Mouse (Mus musculus): ENCODE data around the gene Hist1h2an. TPM values are rescaled to one million over a fixed set of nuclear protein-coding genes. Genes with fewer than 3 reads are reported as not detected.

Hist1h2an gene
- 15.5 and 20.4 TPM in 2 replicates for polyA plus RNA-seq (2012; rRNA removed)

DNA sequence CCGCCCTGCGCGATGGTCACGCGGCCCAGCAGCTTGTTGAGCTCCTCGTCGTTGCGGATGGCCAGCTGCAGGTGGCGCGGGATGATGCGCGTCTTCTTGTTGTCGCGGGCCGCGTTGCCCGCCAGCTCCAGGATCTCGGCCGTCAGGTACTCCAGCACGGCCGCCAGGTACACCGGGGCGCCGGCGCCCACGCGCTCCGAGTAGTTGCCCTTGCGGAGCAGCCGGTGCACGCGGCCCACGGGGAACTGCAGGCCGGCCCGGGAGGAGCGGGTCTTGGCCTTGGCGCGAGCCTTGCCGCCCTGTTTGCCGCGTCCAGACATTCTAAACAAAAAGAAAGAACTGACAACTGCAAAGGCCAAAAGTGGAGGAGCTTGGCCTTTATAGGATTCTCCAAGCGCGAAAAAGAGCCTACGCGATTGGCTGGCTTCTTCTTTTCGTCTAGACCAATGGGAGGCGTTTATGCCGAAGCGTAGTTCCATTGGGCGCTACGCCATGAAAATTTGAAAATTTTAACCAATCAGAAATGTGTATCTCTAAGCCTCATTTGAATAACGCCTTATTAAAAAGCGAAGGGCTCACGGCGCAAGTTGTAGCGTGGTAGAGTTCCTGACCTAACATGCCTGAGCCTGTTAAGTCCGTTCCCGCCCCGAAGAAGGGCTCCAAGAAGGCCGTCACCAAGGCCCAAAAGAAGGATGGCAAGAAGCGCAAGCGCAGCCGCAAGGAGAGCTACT is at the start of gene Hist1h2an, which contains the start of gene Hist1h2bp:
Gene Hist1h2an, minus strand, starts transcription at position 320 of the 731 bp plus-strand sequence.
Gene Hist1h2bp, plus strand, starts transcription at position 563 of the 731 bp plus-strand sequence.

DNA sequence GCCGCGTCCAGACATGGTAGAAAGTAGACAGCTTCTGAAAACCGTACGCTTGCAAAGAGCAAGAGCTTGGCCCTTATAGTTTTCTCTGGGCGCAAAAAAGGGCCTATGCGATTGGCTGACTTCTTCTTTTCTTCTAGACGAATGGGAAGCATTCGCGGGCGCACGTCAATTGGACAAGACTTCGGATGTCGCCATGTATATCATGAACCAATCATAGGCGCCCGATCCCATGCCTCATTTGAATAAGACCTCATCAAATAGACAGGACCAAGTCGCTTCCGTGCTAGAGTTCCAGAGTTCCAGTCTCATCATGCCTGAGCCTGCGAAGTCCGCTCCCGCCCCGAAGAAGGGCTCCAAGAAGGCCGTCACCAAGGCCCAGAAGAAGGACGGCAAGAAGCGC is 46.4 kb upstream of the Hist1h2an start, which contains the start of the genes Hist1h2ap and Hist1h2br:
Gene Hist1h2ap, minus strand, starts transcription at position 47 of the 400 bp plus-strand sequence.
Gene Hist1h2br, plus strand, starts transcription at position 283 of the 400 bp plus-strand sequence.

DNA sequence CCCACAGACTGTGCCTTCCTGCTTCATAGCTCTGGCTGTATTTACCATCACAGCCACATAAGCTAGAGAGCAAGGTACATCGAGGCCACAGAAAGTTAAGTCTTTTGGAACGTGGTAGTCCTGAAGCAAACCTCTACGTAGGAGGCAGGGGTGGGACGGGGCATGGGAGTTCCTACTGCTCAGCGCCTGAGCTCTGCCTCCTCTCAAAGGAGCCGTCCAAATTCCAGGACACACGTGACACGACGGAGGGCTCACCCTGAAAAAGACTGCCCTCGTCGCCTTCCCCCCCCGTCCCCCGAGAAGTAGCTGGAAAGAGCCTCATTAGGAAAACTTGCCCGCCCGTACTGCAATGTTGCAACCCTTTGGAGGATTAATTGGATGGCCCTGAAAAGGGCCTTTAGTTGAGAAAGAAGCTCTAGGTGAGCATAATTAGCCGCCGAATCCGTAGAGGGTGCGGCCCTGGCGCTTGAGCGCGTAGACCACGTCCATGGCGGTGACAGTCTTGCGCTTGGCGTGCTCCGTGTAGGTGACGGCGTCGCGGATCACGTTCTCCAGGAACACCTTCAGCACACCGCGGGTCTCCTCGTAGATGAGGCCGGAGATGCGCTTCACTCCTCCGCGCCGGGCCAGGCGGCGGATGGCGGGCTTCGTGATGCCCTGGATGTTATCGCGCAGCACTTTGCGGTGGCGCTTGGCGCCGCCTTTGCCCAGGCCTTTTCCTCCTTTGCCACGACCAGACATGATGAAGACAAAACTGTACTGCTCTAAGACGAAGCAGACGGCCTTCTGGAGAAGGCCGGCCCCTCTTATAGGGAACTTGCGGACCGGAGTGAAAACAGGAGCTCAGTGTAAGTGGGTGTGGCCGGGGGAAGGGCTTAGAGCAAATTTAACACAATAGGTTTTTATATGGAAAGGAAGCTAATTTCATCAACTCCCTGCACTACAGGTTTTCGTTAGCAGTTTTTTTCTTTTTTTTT is 44.7 kb upstream of the Hist1h2an start, which contains the start of gene Hist1h4n:
Gene Hist1h4n, minus strand, starts transcription at position 779 of the 977 bp plus-strand sequence.

DNA sequence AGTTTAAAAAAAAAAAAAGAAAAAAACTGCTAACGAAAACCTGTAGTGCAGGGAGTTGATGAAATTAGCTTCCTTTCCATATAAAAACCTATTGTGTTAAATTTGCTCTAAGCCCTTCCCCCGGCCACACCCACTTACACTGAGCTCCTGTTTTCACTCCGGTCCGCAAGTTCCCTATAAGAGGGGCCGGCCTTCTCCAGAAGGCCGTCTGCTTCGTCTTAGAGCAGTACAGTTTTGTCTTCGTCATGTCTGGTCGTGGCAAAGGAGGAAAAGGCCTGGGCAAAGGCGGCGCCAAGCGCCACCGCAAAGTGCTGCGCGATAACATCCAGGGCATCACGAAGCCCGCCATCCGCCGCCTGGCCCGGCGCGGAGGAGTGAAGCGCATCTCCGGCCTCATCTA is 24.5 kb upstream of the Hist1h2an start, which contains the start of gene Hist1h4m:
Gene Hist1h4m, plus strand, starts transcription at position 208 of the 400 bp plus-strand sequence.

DNA sequence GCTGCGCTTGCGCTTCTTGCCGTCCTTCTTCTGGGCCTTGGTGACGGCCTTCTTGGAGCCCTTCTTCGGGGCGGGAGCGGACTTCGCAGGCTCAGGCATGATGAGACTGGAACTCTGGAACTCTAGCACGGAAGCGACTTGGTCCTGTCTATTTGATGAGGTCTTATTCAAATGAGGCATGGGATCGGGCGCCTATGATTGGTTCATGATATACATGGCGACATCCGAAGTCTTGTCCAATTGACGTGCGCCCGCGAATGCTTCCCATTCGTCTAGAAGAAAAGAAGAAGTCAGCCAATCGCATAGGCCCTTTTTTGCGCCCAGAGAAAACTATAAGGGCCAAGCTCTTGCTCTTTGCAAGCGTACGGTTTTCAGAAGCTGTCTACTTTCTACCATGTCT is 23.1 kb upstream of the Hist1h2an start, which contains the start of the genes Hist1h2bq and Hist1h2ao:
Gene Hist1h2bq, minus strand, starts transcription at position 125 of the 400 bp plus-strand sequence.
Gene Hist1h2ao, plus strand, starts transcription at position 393 of the 400 bp plus-strand sequence.

DNA sequence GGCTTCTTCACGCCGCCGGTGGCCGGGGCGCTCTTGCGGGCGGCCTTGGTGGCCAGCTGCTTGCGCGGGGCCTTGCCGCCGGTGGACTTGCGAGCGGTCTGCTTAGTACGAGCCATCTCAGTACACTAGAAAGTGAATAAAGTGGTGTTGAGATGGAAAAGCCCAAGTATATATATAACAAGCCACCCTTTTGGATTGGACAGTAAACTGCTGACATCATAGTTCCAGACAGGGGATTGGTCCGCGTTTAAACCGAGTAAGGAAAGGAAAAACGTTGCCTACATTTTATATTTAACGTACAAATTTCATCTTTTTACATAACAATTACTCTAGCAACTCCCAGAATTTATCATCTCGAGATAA is 3.8 kb downstream of the Hist1h2an start, which contains the start of gene Hist1h3i:
Gene Hist1h3i, minus strand, starts transcription at position 116 of the 363 bp plus-strand sequence.

DNA sequence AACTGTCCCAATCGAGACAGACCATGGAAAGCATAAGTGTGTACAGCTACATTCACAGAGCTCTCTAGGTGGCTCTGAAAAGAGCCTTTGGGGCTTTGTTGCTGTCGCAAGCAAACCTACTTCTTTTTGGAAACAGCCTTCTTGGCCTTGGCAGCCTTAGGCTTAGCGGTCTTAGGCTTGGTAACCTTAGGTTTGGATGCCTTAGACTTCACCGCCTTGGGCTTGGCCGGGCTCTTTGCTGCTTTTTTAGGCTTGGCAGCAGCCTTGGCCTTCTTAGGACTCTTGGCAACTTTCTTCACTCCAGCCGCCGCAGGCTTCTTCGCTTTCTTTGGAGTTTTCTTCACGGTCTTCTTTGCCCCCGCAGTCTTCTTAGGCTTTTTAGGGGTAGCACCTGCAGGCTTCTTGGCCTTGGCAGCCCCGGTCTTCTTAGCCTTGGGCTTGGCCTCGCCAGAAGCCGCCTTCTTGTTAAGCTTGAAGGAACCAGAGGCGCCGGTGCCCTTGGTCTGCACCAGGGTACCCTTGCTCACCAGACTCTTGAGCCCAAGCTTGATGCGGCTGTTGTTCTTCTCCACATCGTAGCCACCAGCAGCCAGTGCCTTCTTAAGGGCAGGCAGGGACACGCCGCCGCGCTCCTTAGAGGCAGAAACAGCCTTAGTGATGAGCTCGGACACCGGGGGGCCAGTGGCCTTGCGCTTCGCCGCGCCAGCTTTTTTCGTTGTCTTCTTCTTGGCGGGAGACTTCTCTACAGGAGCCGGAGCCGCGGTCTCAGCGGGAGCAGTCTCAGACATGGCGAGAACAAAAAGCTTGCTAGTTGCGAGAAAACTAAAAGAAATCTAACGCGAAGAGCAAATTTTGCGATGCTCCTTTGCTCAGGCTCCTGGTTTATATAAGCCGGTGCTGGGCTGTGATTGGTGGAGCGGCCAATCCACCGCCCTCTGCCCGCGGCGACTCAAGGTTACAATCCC is 7.0 kb downstream of the Hist1h2an start, which contains the start of gene Hist1h1b:
Gene Hist1h1b, minus strand, starts transcription at position 859 of the 965 bp plus-strand sequence.

DNA sequence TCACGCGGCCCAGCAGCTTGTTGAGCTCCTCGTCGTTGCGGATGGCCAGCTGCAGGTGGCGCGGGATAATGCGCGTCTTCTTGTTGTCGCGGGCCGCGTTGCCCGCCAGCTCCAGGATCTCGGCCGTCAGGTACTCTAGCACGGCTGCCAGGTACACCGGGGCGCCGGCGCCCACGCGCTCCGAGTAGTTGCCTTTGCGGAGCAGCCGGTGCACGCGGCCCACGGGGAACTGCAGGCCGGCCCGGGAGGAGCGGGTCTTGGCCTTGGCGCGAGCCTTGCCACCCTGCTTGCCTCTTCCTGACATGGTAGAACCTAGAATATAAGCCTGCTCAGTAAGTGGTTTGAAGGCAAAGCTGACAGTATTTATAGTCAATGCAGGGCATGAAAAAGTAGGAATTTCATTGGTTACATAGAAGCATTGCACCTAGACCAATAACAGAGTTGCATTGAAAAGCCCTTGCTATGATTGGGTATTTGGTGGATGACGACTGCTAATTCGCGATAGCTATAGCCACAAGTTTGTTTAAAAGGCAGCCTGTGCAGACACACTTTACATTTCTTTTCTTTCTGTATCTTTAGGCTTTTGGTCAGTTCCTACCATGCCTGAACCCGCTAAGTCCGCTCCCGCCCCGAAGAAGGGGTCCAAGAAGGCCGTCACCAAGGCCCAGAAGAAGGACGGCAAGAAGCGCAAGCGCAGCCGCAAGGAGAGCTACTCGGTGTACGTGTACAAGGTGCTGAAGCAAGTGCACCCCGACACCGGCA is 33.3 kb downstream of the Hist1h2an start, which contains the start of the genes Hist1h2ak and Hist1h2bn:
Gene Hist1h2ak, minus strand, starts transcription at position 304 of the 762 bp plus-strand sequence.
Gene Hist1h2bn, plus strand, starts transcription at position 600 of the 762 bp plus-strand sequence.

DNA sequence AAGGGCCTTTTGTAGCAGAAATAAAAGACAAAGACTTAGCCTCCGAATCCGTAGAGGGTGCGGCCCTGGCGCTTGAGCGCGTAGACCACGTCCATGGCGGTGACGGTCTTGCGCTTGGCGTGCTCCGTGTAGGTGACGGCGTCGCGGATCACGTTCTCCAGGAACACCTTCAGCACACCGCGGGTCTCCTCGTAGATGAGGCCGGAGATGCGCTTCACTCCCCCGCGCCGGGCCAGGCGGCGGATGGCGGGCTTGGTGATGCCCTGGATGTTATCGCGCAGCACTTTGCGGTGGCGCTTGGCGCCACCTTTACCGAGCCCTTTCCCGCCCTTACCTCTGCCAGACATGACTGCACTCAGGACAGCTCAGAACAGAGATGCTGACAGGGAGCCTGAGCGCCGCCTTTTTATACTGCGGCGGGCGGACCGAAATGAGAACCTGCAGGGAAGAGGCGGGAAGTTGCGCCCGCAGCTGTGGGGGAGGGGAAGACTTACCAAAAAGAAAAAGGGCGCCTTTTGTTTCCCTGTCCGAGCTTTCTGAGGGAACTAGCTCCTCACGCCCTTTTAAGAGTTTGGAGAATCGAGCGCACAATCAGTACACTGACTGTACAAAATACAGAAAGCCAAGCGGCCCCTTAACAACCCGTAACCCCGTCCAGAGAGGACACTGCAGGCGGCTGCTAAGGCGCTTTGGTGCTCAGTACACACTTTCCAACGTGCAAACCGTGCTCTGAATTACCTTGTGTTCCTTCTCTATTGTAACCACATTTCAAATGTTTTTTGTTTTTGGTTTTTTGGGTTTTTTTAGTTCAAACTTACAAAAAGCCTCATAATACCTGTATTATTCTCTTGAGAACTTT is 36.6 kb downstream of the Hist1h2an start, which contains the start of gene Hist1h4k:
Gene Hist1h4k, minus strand, starts transcription at position 347 of the 859 bp plus-strand sequence.

Other genes starting within 250 kb of the Hist1h2an start
- gene Olfr1366, start 244.4 kb downstream of the Hist1h2an start, polyA plus RNA-seq (2012; rRNA removed), result not detected in 2 replicates
- not detected in 2 replicates for gene Olfr1535, start 227.3 kb downstream of the Hist1h2an start, polyA plus RNA-seq (2012; rRNA removed)
- not detected in 2 replicates for gene Olfr1364, start 205.5 kb downstream of the Hist1h2an start, polyA plus RNA-seq (2012; rRNA removed)
- gene Olfr1362, start 173.2 kb downstream of the Hist1h2an start, polyA plus RNA-seq (2012; rRNA removed), result not detected in 2 replicates
- not detected in 2 replicates for gene Olfr11, start 144.7 kb downstream of the Hist1h2an start, polyA plus RNA-seq (2012; rRNA removed)
- gene Olfr1361, start 123.8 kb downstream of the Hist1h2an start, polyA plus RNA-seq (2012; rRNA removed), result not detected in 2 replicates
- not detected in 2 replicates for gene Olfr1360, start 109.8 kb downstream of the Hist1h2an start, polyA plus RNA-seq (2012; rRNA removed)
- not detected in 2 replicates for gene Olfr1359, start 89.1 kb downstream of the Hist1h2an start, polyA plus RNA-seq (2012; rRNA removed)
- 11.8 and 13.4 TPM in 2 replicates for gene Hist1h2bl, start 71.1 kb downstream of the Hist1h2an start, polyA plus RNA-seq (2012; rRNA removed)
- 41.0 and 55.3 TPM in 2 replicates for gene Hist1h2ai, start 70.8 kb downstream of the Hist1h2an start, polyA plus RNA-seq (2012; rRNA removed)
- gene Hist1h3h, start 69.6 kb downstream of the Hist1h2an start, polyA plus RNA-seq (2012; rRNA removed), result 40.1 and 49.5 TPM in 2 replicates
- 4.6 and 5.2 TPM in 2 replicates for gene Hist1h2bm, start 65.2 kb downstream of the Hist1h2an start, polyA plus RNA-seq (2012; rRNA removed)
- 5.3 and 7.1 TPM in 2 replicates for gene Hist1h4j, start 52.2 kb downstream of the Hist1h2an start, polyA plus RNA-seq (2012; rRNA removed)
- 39.5 and 42.9 TPM in 2 replicates for gene Hist1h4k, start 36.7 kb downstream of the Hist1h2an start, polyA plus RNA-seq (2012; rRNA removed)
- 30.4 and 31.0 TPM in 2 replicates for gene Hist1h2ak, start 33.4 kb downstream of the Hist1h2an start, polyA plus RNA-seq (2012; rRNA removed)
- gene Hist1h2bn, start 33.1 kb downstream of the Hist1h2an start, polyA plus RNA-seq (2012; rRNA removed), result 12.9 and 14.9 TPM in 2 replicates
- gene Hist1h1b, start 6.6 kb downstream of the Hist1h2an start, polyA plus RNA-seq (2012; rRNA removed), result 1.4 and 1.5 TPM in 2 replicates
- 48.3 and 58.4 TPM in 2 replicates for gene Hist1h3i, start 3.8 kb downstream of the Hist1h2an start, polyA plus RNA-seq (2012; rRNA removed)
- gene Hist1h2bp, start 243 bp upstream of the Hist1h2an start, polyA plus RNA-seq (2012; rRNA removed), result 0.66 and 3.2 TPM in 2 replicates
- 37.1 and 59.1 TPM in 2 replicates for gene Hist1h2bq, start 23.0 kb upstream of the Hist1h2an start, polyA plus RNA-seq (2012; rRNA removed)
- gene Hist1h2ao, start 23.2 kb upstream of the Hist1h2an start, polyA plus RNA-seq (2012; rRNA removed), result not detected in 2 replicates
- not detected in 2 replicates for gene Hist1h4m, start 24.5 kb upstream of the Hist1h2an start, polyA plus RNA-seq (2012; rRNA removed)
- gene Hist1h4n, start 45.0 kb upstream of the Hist1h2an start, polyA plus RNA-seq (2012; rRNA removed), result 47.6 and 53.6 TPM in 2 replicates
- gene Hist1h2ap, start 46.3 kb upstream of the Hist1h2an start, polyA plus RNA-seq (2012; rRNA removed), result 577 and 675 TPM in 2 replicates
- gene Hist1h2br, start 46.5 kb upstream of the Hist1h2an start, polyA plus RNA-seq (2012; rRNA removed), result 32.1 and 54.0 TPM in 2 replicates
- 0.06 and 0.16 TPM in 2 replicates for gene Zfp184, start 157.9 kb upstream of the Hist1h2an start, polyA plus RNA-seq (2012; rRNA removed)
- not detected in 2 replicates for gene Pom121l2, start 194.0 kb upstream of the Hist1h2an start, polyA plus RNA-seq (2012; rRNA removed)
- 1.2 and 1.6 TPM in 2 replicates for gene Prss16, start 222.5 kb upstream of the Hist1h2an start, polyA plus RNA-seq (2012; rRNA removed)
- 37.2 and 61.6 TPM in 2 replicates for gene Hist1h2ah, start 248.3 kb upstream of the Hist1h2an start, polyA plus RNA-seq (2012; rRNA removed)
- gene Hist1h2bk, start 248.7 kb upstream of the Hist1h2an start, polyA plus RNA-seq (2012; rRNA removed), result 27.3 and 32.1 TPM in 2 replicates

All from colon, adult 2 months (tissue).